Mouse (Mus musculus) thymus, postnatal 36 days (tissue): ENCODE measurements around the gene Syngr1.

ENCODE experiments used
- DNase-seq, 2 experiments: peaks; one replicate each; pipeline ENCODE4 v3.0.0; 2022; ENCODE audit warnings: mixed read lengths in 2 of 2

The Syngr1 gene

GRCm38 (mm10) chr15:80091121-80091955 is at the start of gene Syngr1, which contains the start of gene Rpl3:
TSS of gene Syngr1 (plus strand) at chr15:80091334.
TSS of gene Rpl3 (minus strand) at chr15:80091868.
- DNase-seq, result peak; percentile 86 to 87

GRCm38 (mm10) chr15:80042152-80042551 is 49.0 kb upstream of the Syngr1 start:
- DNase-seq, result no peak

GRCm38 (mm10) chr15:80044249-80044648 is 46.9 kb upstream of the Syngr1 start:
- no peak for DNase-seq

GRCm38 (mm10) chr15:80045749-80046148 is 45.4 kb upstream of the Syngr1 start:
- no peak for DNase-seq

GRCm38 (mm10) chr15:80047242-80047641 is 43.9 kb upstream of the Syngr1 start:
- no peak for DNase-seq

- DNase-seq, result peak in 1 of 2 experiments; percentile 49
Measured at GRCm38 (mm10) chr15:80047973-80048372, 43.2 kb upstream of the Syngr1 start.

GRCm38 (mm10) chr15:80050093-80050492 is 41.0 kb upstream of the Syngr1 start:
- peak; percentile 67 to 85 for DNase-seq

- DNase-seq, result no peak
Measured at GRCm38 (mm10) chr15:80051092-80051761, 39.9 kb upstream of the Syngr1 start.

GRCm38 (mm10) chr15:80051782-80052181 is 39.4 kb upstream of the Syngr1 start:
- peak; percentile 41 to 55 for DNase-seq

- no peak for DNase-seq
Measured at GRCm38 (mm10) chr15:80053381-80054033, 37.6 kb upstream of the Syngr1 start.

GRCm38 (mm10) chr15:80054034-80054710 is 37.0 kb upstream of the Syngr1 start:
- no peak for DNase-seq

GRCm38 (mm10) chr15:80058151-80058550 is 33.0 kb upstream of the Syngr1 start:
- no peak for DNase-seq

GRCm38 (mm10) chr15:80059606-80060005 is 31.5 kb upstream of the Syngr1 start:
- no peak for DNase-seq

- no peak for DNase-seq
Measured at GRCm38 (mm10) chr15:80060356-80061070, 30.6 kb upstream of the Syngr1 start.

GRCm38 (mm10) chr15:80061071-80061550 is 30.0 kb upstream of the Syngr1 start:
- DNase-seq, result no peak

GRCm38 (mm10) chr15:80062339-80062738 is 28.8 kb upstream of the Syngr1 start:
- no peak for DNase-seq

- no peak for DNase-seq
Measured at GRCm38 (mm10) chr15:80062821-80063220, 28.3 kb upstream of the Syngr1 start.

GRCm38 (mm10) chr15:80064965-80065364 is 26.2 kb upstream of the Syngr1 start:
- DNase-seq, result no peak

GRCm38 (mm10) chr15:80065414-80065813 is 25.7 kb upstream of the Syngr1 start:
- peak; percentile 52 to 58 for DNase-seq

GRCm38 (mm10) chr15:80066538-80066937 is 24.6 kb upstream of the Syngr1 start:
- DNase-seq, result peak; percentile 49 to 50

GRCm38 (mm10) chr15:80069171-80069570 is 22.0 kb upstream of the Syngr1 start:
- no peak for DNase-seq

GRCm38 (mm10) chr15:80070095-80070644 is 21.0 kb upstream of the Syngr1 start:
- DNase-seq, result no peak
